Mouse (Mus musculus): ENCODE data around the gene Grik5. TPM values are rescaled to one million over a fixed set of nuclear protein-coding genes. Genes with fewer than 3 reads are reported as not detected.

The Grik5 gene
- 0.86 and 1.0 TPM in 2 replicates for polyA plus RNA-seq (2015; fragmentation: Nextera tagmentation; extraction: Ambion mirVana)

- no peak for ATAC-seq (ENCODE audit: low read depth)
- 7% methylated on average over 24 of the region's 28 CpGs for WGBS (ENCODE audit: insufficient replicate concordance)
Measured at GRCm38 (mm10) chr7:25071979-25072715, at the start of gene Grik5, which contains the start of gene Zfp574. TSS of gene Grik5 (minus strand) at chr7:25072346. TSS of gene Zfp574 (plus strand) at chr7:25072567.

GRCm38 (mm10) chr7:25121240-25121786 is 49.2 kb upstream of the Grik5 start:
- peaks cover 5% of the 10 kb centered on the region; the same call in 1 of the 2 replicates for H3K4me1 ChIP-seq (replicated peaks)
- no peak overlapping the region for H3K4me3 ChIP-seq (replicated peaks)
- no peak overlapping the region for H3K27ac ChIP-seq
- ATAC-seq (ENCODE audit: low read depth) (no peak), DNase-seq (no peak)
- H3K27me3 ChIP-seq: no peaks in the 10 kb centered on the region
- no peaks in the 10 kb centered on the region for H3K9me3 ChIP-seq (replicated peaks)
- H3K36me3 ChIP-seq: no peaks in the 10 kb centered on the region
- no peak overlapping the region for H3K4me2 ChIP-seq
- H3K9ac ChIP-seq: no peak overlapping the region
- 67% methylated on average over 13 of the region's 13 CpGs for WGBS (ENCODE audit: insufficient replicate concordance)

More at GRCm38 (mm10) chr7:25071979-25072715, at the start of gene Grik5, which contains the start of gene Zfp574:
- peak within 1 kb of the TSS; percentile 59 for H3K27ac ChIP-seq
- H3K27me3 ChIP-seq: 0 out of 2 replicates have a peak, but pooled peaks cover 5% of the 10 kb centered on the region
- peaks cover 58% of the 10 kb centered on the region for H3K4me1 ChIP-seq (replicated peaks)
- H3K4me2 ChIP-seq: peak within 1 kb of the TSS; percentile 89
- H3K9me3 ChIP-seq (replicated peaks): no peaks in the 10 kb centered on the region
- DNase-seq: no peak
- peak within 1 kb of the TSS; percentile 60 for H3K4me3 ChIP-seq (replicated peaks)
- peak within 1 kb of the TSS; percentile 75 for H3K9ac ChIP-seq
- H3K36me3 ChIP-seq: peaks cover 11% of the 10 kb centered on the region; the same call in 1 of the 2 replicates

DNA sequence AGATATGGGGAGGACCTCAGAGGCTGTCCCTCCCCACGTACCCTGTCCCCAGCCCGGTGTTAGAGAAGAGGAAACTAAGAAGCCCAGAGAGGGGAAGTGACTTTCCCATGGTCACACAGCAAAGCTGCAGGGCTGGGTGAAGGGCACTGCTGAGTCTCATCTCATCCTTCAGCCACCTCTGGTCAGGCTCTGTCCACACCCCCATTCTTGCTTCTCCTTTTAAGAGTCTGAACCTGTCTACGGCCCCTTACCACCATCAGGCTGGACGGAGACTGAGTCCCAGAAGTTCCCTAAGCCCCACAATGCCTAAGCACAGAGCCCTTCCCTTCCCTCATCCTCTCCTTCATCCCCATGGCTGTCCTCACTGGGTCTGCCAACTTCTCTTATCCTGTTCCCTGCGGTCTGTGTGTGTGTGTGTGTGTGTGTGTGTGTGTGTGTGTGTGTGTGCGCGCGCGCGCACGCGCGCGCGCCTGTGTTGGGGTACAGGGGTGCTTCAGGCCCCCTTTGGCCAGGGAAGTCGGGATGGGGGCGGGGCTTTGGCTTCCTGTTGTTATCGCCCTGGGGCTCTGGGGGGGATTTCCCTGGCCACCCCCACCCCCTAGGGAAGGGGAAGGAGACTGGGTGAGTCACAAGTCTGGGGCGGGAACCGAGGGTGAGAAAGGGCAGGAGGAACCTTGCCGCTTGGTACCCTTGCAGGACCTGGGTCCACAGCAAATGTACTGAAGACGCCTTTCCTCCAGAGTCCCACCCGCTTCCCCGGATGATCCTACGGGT is 48.1 kb upstream of the Grik5 start:
- ATAC-seq (ENCODE audit: low read depth): peak; percentile 36; the same call in 1 of the 2 replicates
- H3K9me3 ChIP-seq (replicated peaks): no peaks in the 10 kb centered on the region
- no peak overlapping the region for H3K4me3 ChIP-seq (replicated peaks)
- 36% methylated on average over 14 of the region's 25 CpGs for WGBS (ENCODE audit: insufficient replicate concordance)
- no peaks in the 10 kb centered on the region for H3K36me3 ChIP-seq
- no peak overlapping the region for H3K27ac ChIP-seq
- H3K9ac ChIP-seq: no peak overlapping the region
- H3K4me1 ChIP-seq (replicated peaks): peaks cover 5% of the 10 kb centered on the region; the same call in 1 of the 2 replicates
- no peak for DNase-seq
- H3K4me2 ChIP-seq: no peak overlapping the region
- H3K27me3 ChIP-seq: 0 out of 2 replicates have a peak, but pooled peaks cover 4% of the 10 kb centered on the region

DNA sequence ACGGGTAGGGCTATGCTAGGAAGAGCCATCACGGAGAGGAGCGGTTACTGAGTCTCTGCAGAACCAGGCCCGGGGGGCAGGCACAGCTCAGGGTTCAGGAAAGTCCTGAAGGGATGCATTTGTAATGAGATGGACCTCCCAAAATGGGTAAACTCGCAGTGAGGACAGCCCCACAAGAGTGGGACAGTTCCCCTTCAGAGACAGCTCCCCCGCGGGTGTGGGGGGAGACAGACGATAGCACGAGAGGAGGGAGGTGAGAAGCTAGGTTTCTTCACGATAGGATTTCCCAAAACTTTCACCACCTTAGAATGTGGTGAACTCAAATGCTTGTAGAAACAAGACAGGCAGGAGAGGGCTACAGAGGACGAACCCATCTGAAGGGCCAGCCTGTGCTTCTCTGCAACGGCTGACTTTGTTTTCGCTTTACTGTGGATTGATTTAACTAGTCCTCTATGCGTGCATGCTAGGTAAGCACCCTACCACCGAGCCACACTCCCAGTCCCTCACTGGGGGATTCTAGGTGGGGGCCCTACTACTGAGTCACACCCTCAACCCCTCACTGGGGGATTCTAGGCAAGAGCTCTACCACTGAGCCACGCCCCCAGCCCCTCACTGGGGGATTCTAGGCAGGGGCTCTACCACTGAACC is 40.9 kb upstream of the Grik5 start:
- Histone ChIP-seq H3K9me3 (replicated peaks) (no peaks in the 10 kb centered on the region), H3K27me3 (0 out of 2 replicates have a peak, but pooled peaks cover 7% of the 10 kb centered on the region), H3K4me3 (replicated peaks) (no peak overlapping the region), H3K4me2 (no peak overlapping the region), H3K36me3 (no peaks in the 10 kb centered on the region), H3K9ac (no peak overlapping the region), H3K27ac (no peak overlapping the region), H3K4me1 (replicated peaks) (no peaks in the 10 kb centered on the region)
- no peak for DNase-seq
- WGBS (ENCODE audit: insufficient replicate concordance): 69% methylated on average over 16 of the region's 16 CpGs
- no peak for ATAC-seq (ENCODE audit: low read depth)

DNA sequence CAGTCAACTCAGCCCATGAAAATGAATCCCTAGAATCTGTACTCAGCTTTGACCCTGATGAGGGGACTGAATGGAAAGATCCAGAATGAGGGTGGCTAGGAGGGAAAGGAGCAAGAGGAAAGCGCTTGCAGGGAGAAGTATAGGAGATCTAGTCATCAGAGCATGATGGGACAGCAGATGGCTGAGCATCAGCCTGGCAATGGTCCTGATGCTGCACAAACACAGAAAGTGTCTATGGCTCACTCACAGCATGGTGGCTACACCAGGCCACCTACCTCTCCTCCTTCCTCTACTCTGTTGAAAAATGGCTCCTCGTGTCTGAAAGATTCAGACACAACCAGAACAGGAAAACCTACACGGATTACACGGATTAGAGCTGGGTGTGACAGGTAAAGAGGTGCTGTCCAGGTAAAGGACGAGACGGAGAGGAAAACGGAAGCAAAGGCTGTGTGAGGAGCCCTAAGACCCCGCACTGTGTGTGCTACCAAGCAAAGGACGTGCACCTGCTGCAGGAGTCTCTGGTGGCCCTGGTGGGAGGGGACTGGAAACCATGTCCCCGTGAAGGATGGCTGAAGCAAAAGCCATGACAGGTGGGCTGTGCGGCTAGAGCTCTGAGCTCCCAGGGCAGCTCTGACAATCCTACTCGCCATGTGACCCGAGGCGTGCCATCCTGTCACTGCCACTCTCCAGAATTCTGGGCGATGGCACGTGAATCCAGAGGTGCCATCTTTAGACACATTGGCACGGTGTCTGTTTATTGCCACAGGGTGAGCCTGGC is 40.2 kb upstream of the Grik5 start:
- Histone ChIP-seq H3K9ac (no peak overlapping the region), H3K27ac (no peak overlapping the region), H3K9me3 (replicated peaks) (no peaks in the 10 kb centered on the region), H3K36me3 (no peaks in the 10 kb centered on the region), H3K4me2 (no peak overlapping the region), H3K27me3 (0 out of 2 replicates have a peak, but pooled peaks cover 7% of the 10 kb centered on the region), H3K4me3 (replicated peaks) (no peak overlapping the region), H3K4me1 (replicated peaks) (no peaks in the 10 kb centered on the region; the same call in 1 of the 2 replicates)
- ATAC-seq (ENCODE audit: low read depth): no peak
- 72% methylated on average over 17 of the region's 17 CpGs for WGBS (ENCODE audit: insufficient replicate concordance)
- no peak for DNase-seq

DNA sequence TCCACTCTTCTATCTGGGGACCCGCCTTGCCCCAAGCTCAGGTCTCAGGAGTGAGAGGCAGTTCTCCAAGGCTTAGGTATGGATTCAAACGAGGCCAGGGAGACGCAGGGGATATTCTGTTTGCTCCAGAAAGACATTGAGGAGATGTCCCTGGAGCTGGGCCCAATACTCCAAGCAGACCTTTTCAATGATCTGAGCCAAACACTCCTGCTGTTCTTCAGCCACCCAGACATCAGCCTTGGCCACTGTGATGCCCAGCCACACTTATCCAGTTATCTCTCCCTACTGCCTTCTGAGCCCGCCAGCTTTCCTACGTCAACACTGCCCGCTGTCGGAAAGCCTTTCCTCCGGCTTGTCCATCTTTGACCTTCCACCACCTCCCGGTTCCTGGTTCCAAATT is 38.2 kb upstream of the Grik5 start:
- ATAC-seq (ENCODE audit: low read depth) (no peak), DNase-seq (no peak)
- Histone ChIP-seq H3K4me3 (replicated peaks) (no peak overlapping the region), H3K4me1 (replicated peaks) (peaks cover 6% of the 10 kb centered on the region; the same call in 1 of the 2 replicates), H3K27me3 (0 out of 2 replicates have a peak, but pooled peaks cover 5% of the 10 kb centered on the region), H3K9me3 (replicated peaks) (no peaks in the 10 kb centered on the region), H3K36me3 (no peaks in the 10 kb centered on the region), H3K9ac (no peak overlapping the region), H3K27ac (no peak overlapping the region), H3K4me2 (no peak overlapping the region)
- 76% methylated on average over 9 of the region's 9 CpGs for WGBS (ENCODE audit: insufficient replicate concordance)

- 0 out of 2 replicates have a peak, but pooled peaks cover 4% of the 10 kb centered on the region for H3K27me3 ChIP-seq
- H3K4me3 ChIP-seq (replicated peaks): no peak overlapping the region
- no peaks in the 10 kb centered on the region for H3K9me3 ChIP-seq (replicated peaks)
- ATAC-seq (ENCODE audit: low read depth): no peak
- DNase-seq: no peak
- peaks cover 6% of the 10 kb centered on the region; the same call in 1 of the 2 replicates for H3K4me1 ChIP-seq (replicated peaks)
- no peak overlapping the region for H3K4me2 ChIP-seq
- no peaks in the 10 kb centered on the region for H3K36me3 ChIP-seq
- no peak overlapping the region for H3K27ac ChIP-seq
- WGBS (ENCODE audit: insufficient replicate concordance): 70% methylated on average over 12 of the region's 12 CpGs
- no peak overlapping the region for H3K9ac ChIP-seq
Measured at GRCm38 (mm10) chr7:25109355-25109754, 37.2 kb upstream of the Grik5 start.

DNA sequence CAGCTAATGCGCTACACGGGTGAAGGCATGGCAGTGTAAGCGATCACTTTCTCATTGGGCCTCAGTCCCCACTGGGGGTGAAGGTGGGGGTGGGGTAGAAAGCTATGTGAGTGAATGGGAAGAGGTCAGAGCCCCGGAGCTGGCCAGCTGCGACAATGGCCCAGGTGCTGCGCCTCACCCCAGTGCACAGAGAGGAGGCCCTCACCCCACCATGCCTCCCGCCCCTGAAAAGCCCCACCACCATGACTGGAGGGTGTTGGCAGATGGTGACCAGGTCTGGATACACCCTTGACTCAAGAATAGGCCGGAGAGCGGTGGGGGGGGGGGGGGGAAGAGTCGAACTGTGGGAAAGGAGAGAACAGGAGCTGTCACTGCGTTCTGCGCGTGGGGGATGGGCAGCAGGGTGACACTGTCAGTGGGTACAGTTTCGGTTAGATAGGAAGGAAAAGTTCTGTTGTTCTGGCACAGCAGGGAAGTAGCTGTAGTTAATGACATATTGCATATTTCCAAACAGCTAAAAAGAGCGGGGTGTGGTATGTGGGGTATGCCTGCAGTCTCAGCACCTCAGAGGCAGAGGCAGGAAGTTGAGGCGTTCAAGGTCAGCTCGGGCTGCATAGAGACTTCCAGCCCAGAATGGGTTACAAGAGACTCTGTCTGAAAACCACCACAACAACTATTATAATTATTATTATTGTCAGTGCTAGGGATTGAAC is 34.8 kb upstream of the Grik5 start:
- ATAC-seq (ENCODE audit: low read depth) (no peak), DNase-seq (no peak)
- Histone ChIP-seq H3K27ac (no peak overlapping the region), H3K27me3 (no peaks in the 10 kb centered on the region), H3K9me3 (replicated peaks) (no peaks in the 10 kb centered on the region), H3K4me3 (replicated peaks) (no peak overlapping the region), H3K4me1 (replicated peaks) (peaks cover 6% of the 10 kb centered on the region; the same call in 1 of the 2 replicates), H3K4me2 (no peak overlapping the region), H3K36me3 (no peaks in the 10 kb centered on the region), H3K9ac (no peak overlapping the region)
- WGBS (ENCODE audit: insufficient replicate concordance): 43% methylated on average over 17 of the region's 17 CpGs

DNA sequence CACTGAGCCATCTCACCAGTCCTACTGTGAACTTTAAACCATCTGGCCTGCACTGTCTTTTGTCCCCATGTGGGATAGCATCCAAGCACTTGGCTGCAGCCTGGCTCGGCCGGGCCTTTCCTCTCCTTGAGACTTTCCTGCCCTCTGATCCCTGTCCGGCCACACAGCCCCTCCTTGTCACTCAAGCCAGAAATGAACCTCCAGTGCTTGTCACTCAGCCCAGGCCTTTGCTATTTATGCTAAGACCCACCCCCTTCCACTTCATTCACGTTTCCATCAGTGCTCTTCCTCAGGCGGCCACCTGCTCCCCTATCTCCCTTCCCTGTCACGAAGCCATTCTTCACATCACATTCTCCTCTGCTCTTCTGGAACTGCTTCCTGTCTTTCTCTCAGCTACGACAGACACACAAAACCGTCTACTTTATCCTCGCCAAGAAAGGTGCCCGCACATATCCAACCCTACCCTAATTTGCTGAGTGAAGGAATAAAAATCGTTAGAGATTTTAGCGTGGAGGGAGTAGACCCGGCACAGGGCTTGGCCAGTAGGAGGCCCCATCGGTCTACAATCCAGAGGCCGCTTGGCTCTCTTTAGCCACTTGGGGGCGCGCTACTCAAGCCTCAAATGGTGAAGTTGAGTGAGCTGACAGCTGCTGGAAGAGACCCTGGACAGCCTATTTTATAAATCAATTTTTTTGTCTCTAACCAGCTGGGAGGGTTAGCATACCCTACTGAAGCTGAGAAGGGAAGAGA is 33.4 kb upstream of the Grik5 start:
- H3K4me1 ChIP-seq (replicated peaks): peaks cover 6% of the 10 kb centered on the region; the same call in 1 of the 2 replicates
- ATAC-seq (ENCODE audit: low read depth): peak; percentile 31; the same call in 1 of the 2 replicates
- H3K9me3 ChIP-seq (replicated peaks): no peaks in the 10 kb centered on the region
- no peaks in the 10 kb centered on the region for H3K27me3 ChIP-seq
- no peak overlapping the region for H3K9ac ChIP-seq
- no peak overlapping the region for H3K27ac ChIP-seq
- no peak overlapping the region for H3K4me3 ChIP-seq (replicated peaks)
- H3K36me3 ChIP-seq: no peaks in the 10 kb centered on the region
- no peak overlapping the region for H3K4me2 ChIP-seq
- 20% methylated on average over 17 of the region's 17 CpGs for WGBS (ENCODE audit: insufficient replicate concordance)
- peak; percentile 59 for DNase-seq

All from liver, embryonic 13.5 days (tissue).